Comparison of ENCODE assay signal across 10 mouse cellular contexts in genomic region chr2:91964610-91965204, GRCm38 (mm10). TPM values are rescaled to one million over a fixed set of nuclear protein-coding genes. Genes with fewer than 3 reads are reported as not detected.
DNase-seq lines count a peak whose midpoint lies in the region; ATAC-seq and TF ChIP-seq lines count a peak whose summit lies in the region.
"Had no signal": no experiment of that assay in that cellular context is flagged by ENCODE, and none has a peak within 500 bp of the region (broad histone marks: within the 10 kb centered on the region; RNA-seq: fewer than 3 reads in every experiment).

No protein-coding gene starts in this region.

- TF ChIP-seq EP300 in stomach, postnatal 0 days (optimal IDR thresholded peaks at IDR 0.05) = no peak

- H3K4me3 ChIP-seq in hindbrain, embryonic 10.5 days = peak overlapping the region; percentile 34
- H3K4me3 ChIP-seq in hindbrain, embryonic 14.5 days (replicated peaks; ENCODE audit: low read length) = no peak overlapping the region
- no peak overlapping the region for H3K4me3 ChIP-seq in thymus, adult 2 months (ENCODE audit: control insufficient read depth, insufficient read depth, low read length)
- H3K4me3 ChIP-seq in limb, embryonic 10.5 days = peak overlapping the region; percentile 76
- peak overlapping the region; percentile 34 for H3K4me3 ChIP-seq in stomach, postnatal 0 days (ENCODE audit: low read depth, low read length)

- 82% methylated on average over 3 of the region's 3 CpGs for WGBS in hindbrain, embryonic 10.5 days
- 80% methylated on average over 3 of the region's 3 CpGs for WGBS in hindbrain, embryonic 14.5 days
- 27% methylated on average over 3 of the region's 3 CpGs for WGBS in thymus, adult 2 months
- WGBS in limb, embryonic 10.5 days = 74% methylated on average over 3 of the region's 3 CpGs
- 53% methylated on average over 3 of the region's 3 CpGs for WGBS in stomach, postnatal 0 days

- H3K27me3 ChIP-seq in hindbrain, embryonic 10.5 days (ENCODE audit: insufficient read depth, poor library complexity, severe bottlenecking) = peaks cover 37% of the 10 kb centered on the region
- no peaks in the 10 kb centered on the region for H3K27me3 ChIP-seq in hindbrain, embryonic 14.5 days (ENCODE audit: control insufficient read depth, insufficient read depth, low read length)
- no peaks in the 10 kb centered on the region for H3K27me3 ChIP-seq in thymus, adult 2 months (ENCODE audit: control insufficient read depth, insufficient read depth, low read length)
- H3K27me3 ChIP-seq in limb, embryonic 10.5 days (ENCODE audit: low read depth, poor library complexity, severe bottlenecking) = 0 out of 2 replicates have a peak, but pooled peaks cover under 1% of the 10 kb centered on the region
- no peaks in the 10 kb centered on the region for H3K27me3 ChIP-seq in stomach, postnatal 0 days (ENCODE audit: control insufficient read depth, insufficient read depth, low read length)

- TF ChIP-seq POLR2A in thymus, adult 2 months (IDR thresholded peaks at IDR 0.05; ENCODE audit: control insufficient read depth, extremely low read depth, insufficient read depth, low read length, poor library complexity) = no peak

- H3K4me2 ChIP-seq in hindbrain, embryonic 14.5 days (replicated peaks) = no peak overlapping the region; the same call in 1 of the 2 replicates
- H3K4me2 ChIP-seq in stomach, postnatal 0 days (replicated peaks; ENCODE audit: low read depth) = peak overlapping the region; percentile 51

- no peak for DNase-seq in hindbrain, embryonic 10.5 days (ENCODE audit: low spot score)
- no peak for DNase-seq in hindbrain, embryonic 14.5 days (ENCODE audit: low spot score)
- no peak for DNase-seq in thymus, adult 2 months
- DNase-seq in thymus, postnatal 10 days (ENCODE audit: low spot score in 2 of 2) = no peak
- no peak for DNase-seq in limb, embryonic 10.5 days (ENCODE audit: low spot score)
- DNase-seq in stomach, postnatal 0 days (ENCODE audit: low spot score) = no peak
- no peak for DNase-seq in cerebellum, adult 9-10 months
- DNase-seq in layer of hippocampus, postnatal 36 days = no peak

- peaks cover 10% of the 10 kb centered on the region; the same call in 1 of the 2 replicates for H3K36me3 ChIP-seq in hindbrain, embryonic 10.5 days
- H3K36me3 ChIP-seq in hindbrain, embryonic 14.5 days (replicated peaks; ENCODE audit: control insufficient read depth, insufficient read depth) = no peaks in the 10 kb centered on the region
- no peaks in the 10 kb centered on the region for H3K36me3 ChIP-seq in thymus, adult 2 months (ENCODE audit: control insufficient read depth, insufficient read depth, low read length)
- peaks cover 11% of the 10 kb centered on the region for H3K36me3 ChIP-seq in limb, embryonic 10.5 days
- no peaks in the 10 kb centered on the region for H3K36me3 ChIP-seq in stomach, postnatal 0 days (ENCODE audit: control insufficient read depth, insufficient read depth, low read length)

- no peak for ATAC-seq in hindbrain, embryonic 14.5 days (ENCODE audit: low FRiP score)
- no peak for ATAC-seq in stomach, postnatal 0 days (ENCODE audit: low FRiP score, low TSS enrichment)

- peaks cover 56% of the 10 kb centered on the region for H3K4me1 ChIP-seq in hindbrain, embryonic 10.5 days (replicated peaks)
- peaks cover 14% of the 10 kb centered on the region for H3K4me1 ChIP-seq in hindbrain, embryonic 14.5 days (replicated peaks; ENCODE audit: control insufficient read depth, insufficient read depth, low read length)
- H3K4me1 ChIP-seq in thymus, adult 2 months (replicated peaks; ENCODE audit: control insufficient read depth, insufficient read depth, low read length) = peaks cover 41% of the 10 kb centered on the region
- peaks cover 71% of the 10 kb centered on the region for H3K4me1 ChIP-seq in limb, embryonic 10.5 days
- H3K4me1 ChIP-seq in stomach, postnatal 0 days (replicated peaks; ENCODE audit: control insufficient read depth, insufficient read depth) = peaks cover 5% of the 10 kb centered on the region; the same call in 1 of the 2 replicates

- TF ChIP-seq CTCF in thymus, adult 2 months (IDR thresholded peaks at IDR 0.05; ENCODE audit: borderline replicate concordance, control insufficient read depth, extremely low read depth, insufficient read depth, low read length, poor library complexity) = no peak
- no peak for TF ChIP-seq CTCF in stomach, postnatal 0 days (IDR thresholded peaks at IDR 0.05; ENCODE audit: low read depth)

- no peaks in the 10 kb centered on the region for H3K9me3 ChIP-seq in hindbrain, embryonic 10.5 days
- no peaks in the 10 kb centered on the region for H3K9me3 ChIP-seq in hindbrain, embryonic 14.5 days (ENCODE audit: control insufficient read depth, low read length)
- no peaks in the 10 kb centered on the region for H3K9me3 ChIP-seq in limb, embryonic 10.5 days (replicated peaks)
- no peaks in the 10 kb centered on the region for H3K9me3 ChIP-seq in stomach, postnatal 0 days (ENCODE audit: control insufficient read depth, low read length)

- H3K9ac ChIP-seq in hindbrain, embryonic 14.5 days = no peak overlapping the region
- H3K9ac ChIP-seq in stomach, postnatal 0 days (ENCODE audit: low read length) = no peak overlapping the region

- 0 out of 2 replicates have a peak overlapping the region, but pooled peaks have one; percentile 64 for H3K27ac ChIP-seq in hindbrain, embryonic 10.5 days
- H3K27ac ChIP-seq in hindbrain, embryonic 14.5 days = no peak overlapping the region
- H3K27ac ChIP-seq in thymus, adult 2 months (ENCODE audit: control insufficient read depth, insufficient read depth, low read length) = peak overlapping the region; percentile 19; the same call in 1 of the 2 replicates
- peak overlapping the region; percentile 86 for H3K27ac ChIP-seq in limb, embryonic 10.5 days
- peak overlapping the region; percentile 81 for H3K27ac ChIP-seq in stomach, postnatal 0 days (replicated peaks)

RNA-seq across cellular contexts. Expression of gene Dgkz, which starts 11.0 kb away (rescaled TPM):
- polyA plus RNA-seq in hindbrain, embryonic 10.5 days (2016; fragmentation: Nextera tagmentation; extraction: Ambion mirVana) = 36.3 and 39.4 TPM in 2 replicates
- 39.0 and 42.6 TPM in 2 replicates for polyA plus RNA-seq in hindbrain, embryonic 14.5 days (2014; fragmentation: Nextera tagmentation; extraction: Ambion mirVana)
- 1,103 and 1,229 TPM in 2 replicates for polyA plus RNA-seq in thymus, adult 2 months (2012; rRNA removed)
- polyA plus RNA-seq in limb, embryonic 10.5 days (2016; fragmentation: Nextera tagmentation; extraction: Ambion mirVana) = 57.3 and 59.9 TPM in 2 replicates
- polyA plus RNA-seq in stomach, postnatal 0 days (2015; fragmentation: Nextera tagmentation; extraction: Ambion mirVana) = 18.6 and 23.2 TPM in 2 replicates
- 100 to 1,000 TPM; 500 to 531 TPM for total RNA-seq in layer of hippocampus, postnatal 36 days (2021)

RNA-seq across cellular contexts. Expression of gene Gm9821, which starts 19.2 kb away (rescaled TPM):
- polyA plus RNA-seq in hindbrain, embryonic 10.5 days (2016; fragmentation: Nextera tagmentation; extraction: Ambion mirVana) = 0.18 and 0.25 TPM in 2 replicates
- 0.39 TPM in 1 of 2 replicates, not detected in the other for polyA plus RNA-seq in hindbrain, embryonic 14.5 days (2014; fragmentation: Nextera tagmentation; extraction: Ambion mirVana)
- 0.08 TPM in 1 of 2 replicates, not detected in the other for polyA plus RNA-seq in thymus, adult 2 months (2012; rRNA removed)
- 0.33 and 0.56 TPM in 2 replicates for polyA plus RNA-seq in limb, embryonic 10.5 days (2016; fragmentation: Nextera tagmentation; extraction: Ambion mirVana)
- 0.13 and 0.15 TPM in 2 replicates for polyA plus RNA-seq in stomach, postnatal 0 days (2015; fragmentation: Nextera tagmentation; extraction: Ambion mirVana)
- total RNA-seq in layer of hippocampus, postnatal 36 days (2021) = not detected
- total RNA-seq: gastrocnemius, postnatal 10 days had no signal

RNA-seq across cellular contexts. Expression of gene Mdk, which starts 32.6 kb away (rescaled TPM):
- polyA plus RNA-seq in hindbrain, embryonic 10.5 days (2016; fragmentation: Nextera tagmentation; extraction: Ambion mirVana) = 1,375 and 1,717 TPM in 2 replicates
- 154 and 171 TPM in 2 replicates for polyA plus RNA-seq in hindbrain, embryonic 14.5 days (2014; fragmentation: Nextera tagmentation; extraction: Ambion mirVana)
- 12.0 and 17.7 TPM in 2 replicates for polyA plus RNA-seq in thymus, adult 2 months (2012; rRNA removed)
- polyA plus RNA-seq in limb, embryonic 10.5 days (2016; fragmentation: Nextera tagmentation; extraction: Ambion mirVana) = 2,617 and 2,689 TPM in 2 replicates
- 157 and 170 TPM in 2 replicates for polyA plus RNA-seq in stomach, postnatal 0 days (2015; fragmentation: Nextera tagmentation; extraction: Ambion mirVana)
- total RNA-seq in layer of hippocampus, postnatal 36 days (2021) = 10 to 100 TPM; 25.4 to 29.4 TPM
- total RNA-seq: common myeloid progenitor, adult 5-6 weeks had no signal

RNA-seq across cellular contexts. Expression of gene Chrm4, which starts 37.7 kb away (rescaled TPM):
- 0.48 and 0.95 TPM in 2 replicates for polyA plus RNA-seq in hindbrain, embryonic 10.5 days (2016; fragmentation: Nextera tagmentation; extraction: Ambion mirVana)
- 0.52 and 0.67 TPM in 2 replicates for polyA plus RNA-seq in hindbrain, embryonic 14.5 days (2014; fragmentation: Nextera tagmentation; extraction: Ambion mirVana)
- polyA plus RNA-seq in thymus, adult 2 months (2012; rRNA removed) = 0.80 and 0.87 TPM in 2 replicates
- 0.67 and 0.76 TPM in 2 replicates for polyA plus RNA-seq in limb, embryonic 10.5 days (2016; fragmentation: Nextera tagmentation; extraction: Ambion mirVana)
- polyA plus RNA-seq in stomach, postnatal 0 days (2015; fragmentation: Nextera tagmentation; extraction: Ambion mirVana) = 0.08 and 0.16 TPM in 2 replicates
- 10 to 100 TPM; 25.7 to 28.6 TPM for total RNA-seq in layer of hippocampus, postnatal 36 days (2021)

RNA-seq across cellular contexts. Expression of gene Creb3l1, which starts 59.6 kb away (rescaled TPM):
- polyA plus RNA-seq in hindbrain, embryonic 10.5 days (2016; fragmentation: Nextera tagmentation; extraction: Ambion mirVana) = 1.00 and 1.9 TPM in 2 replicates
- 3.5 and 3.6 TPM in 2 replicates for polyA plus RNA-seq in hindbrain, embryonic 14.5 days (2014; fragmentation: Nextera tagmentation; extraction: Ambion mirVana)
- 1.7 and 1.8 TPM in 2 replicates for polyA plus RNA-seq in thymus, adult 2 months (2012; rRNA removed)
- 0.45 and 1.1 TPM in 2 replicates for polyA plus RNA-seq in limb, embryonic 10.5 days (2016; fragmentation: Nextera tagmentation; extraction: Ambion mirVana)
- polyA plus RNA-seq in stomach, postnatal 0 days (2015; fragmentation: Nextera tagmentation; extraction: Ambion mirVana) = 13.2 and 15.6 TPM in 2 replicates
- 1 to 10 TPM; 3.4 to 4.3 TPM for total RNA-seq in layer of hippocampus, postnatal 36 days (2021)

Comparison
In these comparisons a context has a peak if more than half of its experiments do, and no peak if none do; other contexts are left out.
1. H3K4me3 ChIP-seq: peak in hindbrain, embryonic 10.5 days (single experiment), limb, embryonic 10.5 days (single experiment) and stomach, postnatal 0 days (single experiment); none in hindbrain, embryonic 14.5 days (single experiment) and thymus, adult 2 months (single experiment).
2. RNA of gene Dgkz, which starts 11.0 kb away (polyA plus RNA-seq): 1,103 to 1,229 TPM in thymus, adult 2 months; 57.3 to 59.9 TPM in limb, embryonic 10.5 days, 39.0 to 42.6 TPM in hindbrain, embryonic 14.5 days, 36.3 to 39.4 TPM in hindbrain, embryonic 10.5 days and 18.6 to 23.2 TPM in stomach, postnatal 0 days; every median in the first group is over 10 times any median in the second.